ENCODE assay signal across 7 mouse cellular contexts in genomic region chr11:75214081-75214950, GRCm38 (mm10). TPM values are rescaled to one million over a fixed set of nuclear protein-coding genes. Genes with fewer than 3 reads are reported as not detected.
A peak's percentile ranks its signal among the peaks of the same experiment; 100 is the strongest.
DNase-seq lines count a peak whose midpoint lies in the region; ATAC-seq and TF ChIP-seq lines count a peak whose summit lies in the region.

No protein-coding gene starts in this region.

- peak; percentile 56; the same call in 1 of the 2 replicates for ATAC-seq in embryonic facial prominence, embryonic 11.5 days (replicated peaks; ENCODE audit: insufficient number of reproducible peaks, low FRiP score, low TSS enrichment, low read depth)
- ATAC-seq in intestine, postnatal 0 days: peak; percentile 14
- no peak for ATAC-seq in liver, embryonic 16.5 days (ENCODE audit: low read depth)
- ATAC-seq in cerebellum, adult (ENCODE audit: insufficient number of reproducible peaks, low FRiP score, low TSS enrichment): no peak

- H3K27ac ChIP-seq in embryonic facial prominence, embryonic 11.5 days (replicated peaks; ENCODE audit: low read depth, low read length): no peak overlapping the region
- H3K27ac ChIP-seq in intestine, postnatal 0 days (ENCODE audit: low read depth, low read length): peak overlapping the region; percentile 88
- H3K27ac ChIP-seq in liver, embryonic 16.5 days (ENCODE audit: low read length): peak overlapping the region; percentile 10

- peak; percentile 59 for DNase-seq in ES-CJ7 (ENCODE audit: low read depth, low spot score)
- DNase-seq in embryonic facial prominence, embryonic 11.5 days (ENCODE audit: low spot score): peak; percentile 18
- DNase-seq in thymus, postnatal 4 days: no peak
- DNase-seq in urinary bladder, adult 2 months (ENCODE audit: low spot score): no peak

- no peaks in the 10 kb centered on the region for H3K9me3 ChIP-seq in embryonic facial prominence, embryonic 11.5 days (replicated peaks; ENCODE audit: control insufficient read depth, low read length)
- no peaks in the 10 kb centered on the region for H3K9me3 ChIP-seq in intestine, postnatal 0 days (ENCODE audit: control insufficient read depth)
- H3K9me3 ChIP-seq in liver, embryonic 16.5 days (replicated peaks; ENCODE audit: control insufficient read depth, low read length): no peaks in the 10 kb centered on the region

- peak overlapping the region; percentile 25 for H3K4me3 ChIP-seq in embryonic facial prominence, embryonic 11.5 days (ENCODE audit: low read depth, low read length)
- peak overlapping the region; percentile 28 for H3K4me3 ChIP-seq in intestine, postnatal 0 days (ENCODE audit: low read depth, low read length)
- peak overlapping the region; percentile 34 for H3K4me3 ChIP-seq in liver, embryonic 16.5 days (ENCODE audit: low read depth, low read length)

- peaks cover 4% of the 10 kb centered on the region for H3K4me1 ChIP-seq in embryonic facial prominence, embryonic 11.5 days (ENCODE audit: control insufficient read depth, insufficient read depth, low read length)
- H3K4me1 ChIP-seq in intestine, postnatal 0 days (replicated peaks; ENCODE audit: control insufficient read depth, insufficient read depth, low read length): 0 out of 2 replicates have a peak, but pooled peaks cover 5% of the 10 kb centered on the region
- H3K4me1 ChIP-seq in liver, embryonic 16.5 days (ENCODE audit: control insufficient read depth, low read depth, low read length): peaks cover 42% of the 10 kb centered on the region

- no peak for TF ChIP-seq CTCF in intestine, postnatal 0 days (IDR thresholded peaks at IDR 0.05; ENCODE audit: low read depth)

- no peaks in the 10 kb centered on the region for H3K36me3 ChIP-seq in embryonic facial prominence, embryonic 11.5 days (replicated peaks; ENCODE audit: control insufficient read depth, insufficient read depth, low read depth, low read length)
- H3K36me3 ChIP-seq in intestine, postnatal 0 days (ENCODE audit: control insufficient read depth, insufficient read depth): no peaks in the 10 kb centered on the region; the same call in 1 of the 2 replicates
- H3K36me3 ChIP-seq in liver, embryonic 16.5 days (ENCODE audit: control insufficient read depth, insufficient read depth): no peaks in the 10 kb centered on the region

- peak overlapping the region; percentile 47 for H3K9ac ChIP-seq in embryonic facial prominence, embryonic 11.5 days (replicated peaks; ENCODE audit: low read length)
- H3K9ac ChIP-seq in intestine, postnatal 0 days (ENCODE audit: low read depth, low read length): peak overlapping the region; percentile 48; the same call in 1 of the 2 replicates
- H3K9ac ChIP-seq in liver, embryonic 16.5 days (ENCODE audit: low read depth, low read length): peak overlapping the region; percentile 0; the same call in 1 of the 2 replicates

- H3K27me3 ChIP-seq in embryonic facial prominence, embryonic 11.5 days (ENCODE audit: control insufficient read depth, insufficient read depth, low read length): no peaks in the 10 kb centered on the region
- no peaks in the 10 kb centered on the region for H3K27me3 ChIP-seq in intestine, postnatal 0 days (replicated peaks; ENCODE audit: control insufficient read depth, insufficient read depth, low read length)
- H3K27me3 ChIP-seq in liver, embryonic 16.5 days (ENCODE audit: control insufficient read depth, insufficient read depth, low read depth, low read length): peaks cover 3% of the 10 kb centered on the region

- H3K4me2 ChIP-seq in embryonic facial prominence, embryonic 11.5 days (ENCODE audit: low read depth, low read length): peak overlapping the region; percentile 63
- peak overlapping the region; percentile 75 for H3K4me2 ChIP-seq in intestine, postnatal 0 days (replicated peaks; ENCODE audit: low read depth)
- peak overlapping the region; percentile 49 for H3K4me2 ChIP-seq in liver, embryonic 16.5 days (ENCODE audit: low read depth, low read length)

- 14% methylated on average over 12 of the region's 13 CpGs for WGBS in embryonic facial prominence, embryonic 11.5 days
- WGBS in intestine, postnatal 0 days: 30% methylated on average over 11 of the region's 13 CpGs
- WGBS in liver, embryonic 16.5 days (ENCODE audit: insufficient replicate concordance): 39% methylated on average over 12 of the region's 13 CpGs

RNA-seq across cellular contexts. Expression of gene Rtn4rl1, which starts 20.7 kb away (rescaled TPM):
- polyA plus RNA-seq in embryonic facial prominence, embryonic 11.5 days (2014; fragmentation: Nextera tagmentation; extraction: Ambion mirVana): 2.0 and 2.6 TPM in 2 replicates
- polyA plus RNA-seq in intestine, postnatal 0 days (2015; fragmentation: Nextera tagmentation; extraction: Ambion mirVana): 1.5 and 1.8 TPM in 2 replicates
- 0.44 and 0.48 TPM in 2 replicates for polyA plus RNA-seq in liver, embryonic 16.5 days (2015; fragmentation: Nextera tagmentation; extraction: Ambion mirVana)
- polyA plus RNA-seq in urinary bladder, adult 2 months (2012; rRNA removed): 23.3 and 34.8 TPM in 2 replicates

RNA-seq across cellular contexts. Expression of gene Dph1, which starts 23.3 kb away (rescaled TPM):
- polyA plus RNA-seq in embryonic facial prominence, embryonic 11.5 days (2014; fragmentation: Nextera tagmentation; extraction: Ambion mirVana): 20.0 and 23.2 TPM in 2 replicates
- polyA plus RNA-seq in intestine, postnatal 0 days (2015; fragmentation: Nextera tagmentation; extraction: Ambion mirVana): 11.3 and 12.3 TPM in 2 replicates
- 9.1 and 10.6 TPM in 2 replicates for polyA plus RNA-seq in liver, embryonic 16.5 days (2015; fragmentation: Nextera tagmentation; extraction: Ambion mirVana)
- 20.1 and 26.6 TPM in 2 replicates for polyA plus RNA-seq in urinary bladder, adult 2 months (2012; rRNA removed)

RNA-seq across cellular contexts. Expression of gene Ovca2, which starts 35.7 kb away (rescaled TPM):
- polyA plus RNA-seq in embryonic facial prominence, embryonic 11.5 days (2014; fragmentation: Nextera tagmentation; extraction: Ambion mirVana): 37.3 and 37.5 TPM in 2 replicates
- 21.6 and 22.4 TPM in 2 replicates for polyA plus RNA-seq in intestine, postnatal 0 days (2015; fragmentation: Nextera tagmentation; extraction: Ambion mirVana)
- 8.7 and 9.6 TPM in 2 replicates for polyA plus RNA-seq in liver, embryonic 16.5 days (2015; fragmentation: Nextera tagmentation; extraction: Ambion mirVana)
- 16.0 and 19.9 TPM in 2 replicates for polyA plus RNA-seq in urinary bladder, adult 2 months (2012; rRNA removed)

RNA-seq across cellular contexts. Expression of gene Hic1, which starts 45.0 kb away (rescaled TPM):
- 3.2 and 3.6 TPM in 2 replicates for polyA plus RNA-seq in embryonic facial prominence, embryonic 11.5 days (2014; fragmentation: Nextera tagmentation; extraction: Ambion mirVana)
- 8.6 and 8.8 TPM in 2 replicates for polyA plus RNA-seq in intestine, postnatal 0 days (2015; fragmentation: Nextera tagmentation; extraction: Ambion mirVana)
- polyA plus RNA-seq in liver, embryonic 16.5 days (2015; fragmentation: Nextera tagmentation; extraction: Ambion mirVana): 0.44 and 1.0 TPM in 2 replicates
- 16.9 and 20.7 TPM in 2 replicates for polyA plus RNA-seq in urinary bladder, adult 2 months (2012; rRNA removed)

Comparison
In these comparisons a context has a peak if more than half of its experiments do, and no peak if none do; other contexts are left out.
1. DNase-seq: peak in ES-CJ7 (single experiment) and embryonic facial prominence, embryonic 11.5 days (single experiment); none in thymus, postnatal 4 days (single experiment) and urinary bladder, adult 2 months (single experiment).
2. ATAC-seq: peak in embryonic facial prominence, embryonic 11.5 days (single experiment) and intestine, postnatal 0 days (single experiment); none in liver, embryonic 16.5 days (single experiment) and cerebellum, adult (single experiment).
3. Peak in every context shown above with its lines, with median percentiles within 50 percentile points of each other: H3K4me2 ChIP-seq, H3K4me3 ChIP-seq and H3K9ac ChIP-seq.